ENCODE assay signal across 9 mouse cellular contexts in genomic region chr10:22036256-22036655, GRCm38 (mm10). TPM values are rescaled to one million over a fixed set of nuclear protein-coding genes. Genes with fewer than 3 reads are reported as not detected.
DNase-seq lines count a peak whose midpoint lies in the region; ATAC-seq and TF ChIP-seq lines count a peak whose summit lies in the region.
"Not testable (repeated sequence)": the region's sequence is repeated elsewhere in the genome, so short reads cannot be mapped to it uniquely, and the experiment has no call there.
"Had no signal": no experiment of that assay in that cellular context is flagged by ENCODE, and none has a peak within 500 bp of the region (broad histone marks: within the 10 kb centered on the region; RNA-seq: fewer than 3 reads in every experiment).

No protein-coding gene starts in this region.

- DNase-seq in adrenal gland, adult 8-10 months, result peak; percentile 37
- peak; percentile 53 for DNase-seq in embryo, embryonic 10 days (ENCODE audit: low spot score)
- peak; percentile 8 to 29 for DNase-seq in gastrocnemius, postnatal 36 days
- peak; percentile 65 for DNase-seq in kidney, adult 2 months
- peak; percentile 25 to 57 for DNase-seq in left cerebral cortex, adult 2 months (ENCODE audit: extremely low spot score in 1 of 2, low spot score in 2 of 2)
- peak; percentile 21 to 55 for DNase-seq in spleen, postnatal 10 days (ENCODE audit: low spot score in 2 of 2)

- 3% methylated on average over 3 of the region's 3 CpGs for WGBS in kidney, adult 2 months

- not testable (repeated sequence) for TF ChIP-seq POLR2A in kidney, adult 2 months (IDR thresholded peaks at IDR 0.05; ENCODE audit: low read depth, low read length)

- intact Hi-C loops in gastrocnemius, postnatal 36 days (cut with DNase I), result loop anchor here (5.0 kb wide), 2 partner anchors 126 to 441 kb away; no protein-coding TSS in a partner anchor
- intact Hi-C loops in left cerebral cortex, adult 2 months (cut with DNase I), result loop anchor here (2.0 to 10.0 kb wide), 3 partner anchors 109 to 739 kb away; partner anchors contain the start of gene E030030I06Rik

- not testable (repeated sequence) for H3K36me3 ChIP-seq in kidney, adult 2 months (ENCODE audit: control insufficient read depth, insufficient read depth, low read length)

- peak; percentile 65 for ATAC-seq in megakaryocyte progenitor cell, adult 5-6 weeks (replicated peaks; ENCODE audit: poor library complexity)

- H3K4me3 ChIP-seq in kidney, adult 2 months (ENCODE audit: insufficient read depth, low read depth, low read length); left cerebral cortex, adult 2 months: not testable (repeated sequence)

- peak; percentile 67 for TF ChIP-seq CTCF in kidney, adult 2 months (conservative IDR thresholded peaks at IDR 0.05; ENCODE audit: insufficient read depth, insufficient read length, low read depth, low read length)
- peak; percentile 73 for TF ChIP-seq CTCF in left cerebral cortex, adult 2 months (IDR thresholded peaks at IDR 0.05)

- H3K27me3 ChIP-seq in kidney, adult 2 months (replicated peaks; ENCODE audit: control insufficient read depth, insufficient read depth, low read length), result not testable (repeated sequence)

- H3K27ac ChIP-seq in kidney, adult 2 months (ENCODE audit: insufficient read depth, low read depth, low read length); left cerebral cortex, adult 2 months: not testable (repeated sequence)

- not testable (repeated sequence) for H3K4me1 ChIP-seq in kidney, adult 2 months (ENCODE audit: control insufficient read depth, insufficient read depth, low read length)

RNA-seq across cellular contexts. Expression of gene 4930444G20Rik, which starts 31.6 kb away (rescaled TPM):
- not detected for total RNA-seq in adrenal gland, adult 8-10 months (2022)
- not detected for total RNA-seq in gastrocnemius, postnatal 36 days (2021)
- polyA plus RNA-seq in kidney, adult 2 months (2012; rRNA removed), result not detected in 2 replicates
- not detected for total RNA-seq in left cerebral cortex, adult 2 months (2021)
- total RNA-seq in megakaryocyte progenitor cell, adult 5-6 weeks (2015), result not detected in 2 replicates
- total RNA-seq in megakaryocyte progenitor cell, adult 5-6 weeks (2017), result not detected in 2 replicates
- polyA plus RNA-seq: heart, embryonic 13.5 days; midbrain, embryonic 13.5 days had no signal
